Mouse (Mus musculus): ENCODE data around the gene Ltbp3. TPM values are rescaled to one million over a fixed set of nuclear protein-coding genes. Genes with fewer than 3 reads are reported as not detected.

Gene Ltbp3
- polyA plus RNA-seq, 1 experiment from 2014 or later = 3.4 TPM

Other genes starting within 250 kb of the Ltbp3 start
- not detected in 2 replicates for gene 1700020D05Rik, start 237.1 kb upstream of the Ltbp3 start, polyA plus RNA-seq (2016; fragmentation: Nextera tagmentation; extraction: Ambion mirVana)
- gene Snx32, start 230.4 kb upstream of the Ltbp3 start, polyA plus RNA-seq (2016; fragmentation: Nextera tagmentation; extraction: Ambion mirVana) = 4.1 and 7.0 TPM in 2 replicates
- 0.74 and 0.86 TPM in 2 replicates for gene Ovol1, start 180.3 kb upstream of the Ltbp3 start, polyA plus RNA-seq (2016; fragmentation: Nextera tagmentation; extraction: Ambion mirVana)
- gene Ap5b1, start 172.9 kb upstream of the Ltbp3 start, polyA plus RNA-seq (2016; fragmentation: Nextera tagmentation; extraction: Ambion mirVana) = 1.2 and 1.4 TPM in 2 replicates
- gene Rnaseh2c, start 139.0 kb upstream of the Ltbp3 start, polyA plus RNA-seq (2016; fragmentation: Nextera tagmentation; extraction: Ambion mirVana) = 197 and 205 TPM in 2 replicates
- gene Kat5, start 130.7 kb upstream of the Ltbp3 start, polyA plus RNA-seq (2016; fragmentation: Nextera tagmentation; extraction: Ambion mirVana) = 51.5 and 59.3 TPM in 2 replicates
- gene Rela, start 103.4 kb upstream of the Ltbp3 start, polyA plus RNA-seq (2016; fragmentation: Nextera tagmentation; extraction: Ambion mirVana) = 31.5 and 39.6 TPM in 2 replicates
- 35.9 and 38.6 TPM in 2 replicates for gene Sipa1, start 77.2 kb upstream of the Ltbp3 start, polyA plus RNA-seq (2016; fragmentation: Nextera tagmentation; extraction: Ambion mirVana)
- gene Map3k11, start 52.2 kb upstream of the Ltbp3 start, polyA plus RNA-seq (2016; fragmentation: Nextera tagmentation; extraction: Ambion mirVana) = 35.3 and 42.2 TPM in 2 replicates
- 31.6 and 34.3 TPM in 2 replicates for gene Pcnx3, start 52.0 kb upstream of the Ltbp3 start, polyA plus RNA-seq (2016; fragmentation: Nextera tagmentation; extraction: Ambion mirVana)
- gene Kcnk7, start 36.5 kb upstream of the Ltbp3 start, polyA plus RNA-seq (2016; fragmentation: Nextera tagmentation; extraction: Ambion mirVana) = not detected in 2 replicates
- 8.4 and 9.2 TPM in 2 replicates for gene Ehbp1l1, start 14.6 kb upstream of the Ltbp3 start, polyA plus RNA-seq (2016; fragmentation: Nextera tagmentation; extraction: Ambion mirVana)
- gene Fam89b, start 11.3 kb upstream of the Ltbp3 start, polyA plus RNA-seq (2016; fragmentation: Nextera tagmentation; extraction: Ambion mirVana) = 158 TPM in 2 replicates
- 71.6 and 78.5 TPM in 2 replicates for gene Scyl1, start 30.5 kb downstream of the Ltbp3 start, polyA plus RNA-seq (2016; fragmentation: Nextera tagmentation; extraction: Ambion mirVana)
- gene Frmd8, start 134.4 kb downstream of the Ltbp3 start, polyA plus RNA-seq (2016; fragmentation: Nextera tagmentation; extraction: Ambion mirVana) = 43.5 and 48.7 TPM in 2 replicates
- 1.8 TPM in 2 replicates for gene Slc25a45, start 136.9 kb downstream of the Ltbp3 start, polyA plus RNA-seq (2016; fragmentation: Nextera tagmentation; extraction: Ambion mirVana)
- gene Tigd3, start 153.2 kb downstream of the Ltbp3 start, polyA plus RNA-seq (2016; fragmentation: Nextera tagmentation; extraction: Ambion mirVana) = 5.2 and 5.9 TPM in 2 replicates
- gene Dpf2, start 172.1 kb downstream of the Ltbp3 start, polyA plus RNA-seq (2016; fragmentation: Nextera tagmentation; extraction: Ambion mirVana) = 223 and 240 TPM in 2 replicates
- gene Cdc42ep2, start 183.9 kb downstream of the Ltbp3 start, polyA plus RNA-seq (2016; fragmentation: Nextera tagmentation; extraction: Ambion mirVana) = 1.3 and 1.7 TPM in 2 replicates
- 125 and 130 TPM in 2 replicates for gene Pola2, start 223.3 kb downstream of the Ltbp3 start, polyA plus RNA-seq (2016; fragmentation: Nextera tagmentation; extraction: Ambion mirVana)
- gene Slc22a20, start 245.2 kb downstream of the Ltbp3 start, polyA plus RNA-seq (2016; fragmentation: Nextera tagmentation; extraction: Ambion mirVana) = not detected in 2 replicates

Measured in limb, embryonic 10.5 days (tissue).